Mouse (Mus musculus) bone marrow, adult 2 months (tissue): ENCODE measurements at regions not wholly inside any gene's neighbourhood (a gene's known extent, or its start where the extent isn't known, plus 50 kb on each side); places are given as distances from the start of the nearest gene placed in this dataset.

ENCODE experiments used
- CTCF ChIP-seq: fragments of 200-500 bp; IDR thresholded peaks from 2 replicates; pipeline ENCODE4 v1.5.1; 2011; ENCODE audit warnings: low read length, control low read depth; ENCODE audit not compliant: control insufficient read depth, insufficient read depth
- POLR2A ChIP-seq: fragments of 200-500 bp; IDR thresholded peaks from 2 replicates; pipeline ENCODE4 v1.6.1; 2011; ENCODE audit warnings: low read depth, mild to moderate bottlenecking, control low read depth, low read length, borderline replicate concordance; ENCODE audit not compliant: control insufficient read depth

DNA sequence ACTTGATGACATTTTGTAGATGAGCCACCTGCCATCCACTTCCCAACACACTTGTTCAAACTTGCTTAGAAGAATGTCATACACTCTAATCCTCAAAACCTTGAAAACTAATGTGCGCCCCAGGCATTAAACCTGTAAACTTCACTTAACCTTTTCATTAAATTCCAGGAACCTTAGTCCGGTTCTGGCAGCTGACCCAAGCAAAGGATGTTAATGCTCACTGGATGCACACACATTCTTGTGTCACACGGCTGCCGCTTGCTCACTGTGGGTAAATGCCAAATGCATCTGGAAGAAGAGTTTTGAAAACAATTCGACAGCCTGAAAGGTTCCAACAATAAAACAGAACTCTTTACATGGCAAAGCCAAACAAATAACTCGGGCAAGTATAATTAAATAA lies 235.0 kb upstream of the BC052040 start:
- TF ChIP-seq CTCF = no peak
- no peak for TF ChIP-seq POLR2A
